Mouse (Mus musculus) hindbrain, embryonic 14.5 days (tissue): ENCODE data around the gene Synj1. TPM values are rescaled to one million over a fixed set of nuclear protein-coding genes. Genes with fewer than 3 reads are reported as not detected.

Experiments used
- ATAC-seq: fragments of 200-750 bp; cut with Nextera tagmentation; 2 replicates; pipeline ENCODE4 v1.8.0; 2017; ENCODE audit warnings: moderate number of reproducible peaks, mild to moderate bottlenecking, moderate TSS enrichment, moderate library complexity; ENCODE audit not compliant: low FRiP score
- DNase-seq: peaks from one replicate; pipeline ENCODE4 v3.0.0-alpha.2; 2015; ENCODE audit warnings: low spot score
- H3K27ac ChIP-seq: fragments of 300-500 bp; sonication (generic); 2 replicates; pipeline ENCODE4 v1.5.1; 2014; ENCODE audit warnings: mild to moderate bottlenecking, moderate library complexity
- H3K27me3 ChIP-seq: fragments of 300-500 bp; sonication (generic); 2 replicates; pipeline ENCODE4 v1.6.1; 2014; ENCODE audit warnings: mild to moderate bottlenecking, low read length, mixed read lengths; ENCODE audit not compliant: control insufficient read depth, insufficient read depth
- H3K36me3 ChIP-seq: fragments of 300-500 bp; sonication (generic); replicated peaks from 2 replicates; pipeline ENCODE4 v1.6.1; 2014; ENCODE audit not compliant: control insufficient read depth, insufficient read depth
- H3K4me1 ChIP-seq: fragments of 300-500 bp; sonication (generic); replicated peaks from 2 replicates; pipeline ENCODE4 v1.6.1; 2014; ENCODE audit warnings: antibody characterized with exemption, low read length, mixed read lengths; ENCODE audit not compliant: control insufficient read depth, insufficient read depth
- H3K4me2 ChIP-seq: fragments of 300-500 bp; sonication (generic); replicated peaks from 2 replicates; pipeline ENCODE4 v1.6.1; 2014; ENCODE audit warnings: mild to moderate bottlenecking, moderate library complexity
- H3K4me3 ChIP-seq: fragments of 300-500 bp; sonication (generic); replicated peaks from 2 replicates; pipeline ENCODE4 v1.5.1; 2014; ENCODE audit warnings: mild to moderate bottlenecking, low read length
- H3K9ac ChIP-seq: fragments of 300-500 bp; sonication (generic); 2 replicates; pipeline ENCODE4 v1.6.1; 2014
- H3K9me3 ChIP-seq: fragments of 300-500 bp; sonication (generic); 2 replicates; pipeline ENCODE4 v1.6.1; 2016; ENCODE audit warnings: low read length; ENCODE audit not compliant: control insufficient read depth
- WGBS: fragments of 180-500 bp; shearing (Covaris S2); extraction: QIAGEN DNeasy Blood & Tissue Kit; methylation state at CpG from one replicate; pipeline ENCODE4 v1.1.7; 2014; 5-methylcytosine and 5-hydroxymethylcytosine counted together
- polyA plus RNA-seq: library from polyadenylated mRNA; unstranded; fragments of >200 nt; fragmentation: Nextera tagmentation; extraction: Ambion mirVana; gene quantifications from 2 replicates; pipeline ENCODE4 v1.2.1, GENCODE M21; 2014

Synj1 gene
- polyA plus RNA-seq, 1 experiment from 2014 or later = 69.2 TPM

- Histone ChIP-seq H3K4me2 (peak within 1 kb of the TSS; percentile 78), H3K4me1 (peaks cover 6% of the 10 kb centered on the region; the same call in 1 of the 2 replicates), H3K9me3 (no peaks in the 10 kb centered on the region), H3K27ac (peak within 1 kb of the TSS; percentile 86), H3K9ac (peak within 1 kb of the TSS; percentile 78), H3K4me3 (peak within 1 kb of the TSS; percentile 82), H3K36me3 (peaks cover 31% of the 10 kb centered on the region), H3K27me3 (no peaks in the 10 kb centered on the region)
- under 1% methylated on average over 56 of the region's 56 CpGs for WGBS
- DNase-seq (peak; percentile 97), ATAC-seq (peak; percentile 97)
These were observed 76.3 kb downstream of the Synj1 start, which contains the start of gene Cfap298 for GRCm38 (mm10) chr16:90934687-90935328. Gene Cfap298, minus strand, starts transcription at chr16:90935114.

GRCm38 (mm10) chr16:90934193-90934686 is 76.9 kb downstream of the Synj1 start:
- peak overlapping the region; percentile 86 for H3K27ac ChIP-seq

GRCm38 (mm10) chr16:90933534-90934176 is 77.5 kb downstream of the Synj1 start:
- Histone ChIP-seq H3K4me1 (peaks cover 6% of the 10 kb centered on the region; the same call in 1 of the 2 replicates), H3K36me3 (peaks cover 29% of the 10 kb centered on the region), H3K4me2 (peak overlapping the region; percentile 78), H3K9ac (peak overlapping the region; percentile 78), H3K27me3 (no peaks in the 10 kb centered on the region), H3K4me3 (peak overlapping the region; percentile 82), H3K9me3 (no peaks in the 10 kb centered on the region), H3K27ac (peak overlapping the region; percentile 86)
- ATAC-seq = no peak
- DNase-seq = no peak
- WGBS = 25% methylated on average over 13 of the region's 13 CpGs

More at GRCm38 (mm10) chr16:90934193-90934686, 76.9 kb downstream of the Synj1 start:
- peak overlapping the region; percentile 78 for H3K4me2 ChIP-seq
- H3K4me3 ChIP-seq = peak overlapping the region; percentile 82
- 1% methylated on average over 38 of the region's 38 CpGs for WGBS
- H3K36me3 ChIP-seq = peaks cover 31% of the 10 kb centered on the region
- no peaks in the 10 kb centered on the region for H3K27me3 ChIP-seq
- DNase-seq (peak; percentile 40), ATAC-seq (peak; percentile 22)
- H3K4me1 ChIP-seq = peaks cover 6% of the 10 kb centered on the region; the same call in 1 of the 2 replicates
- H3K9ac ChIP-seq = peak overlapping the region; percentile 78
- H3K9me3 ChIP-seq = no peaks in the 10 kb centered on the region

GRCm38 (mm10) chr16:90927446-90927845 is 83.7 kb downstream of the Synj1 start:
- Histone ChIP-seq H3K9ac (no peak overlapping the region), H3K4me3 (no peak overlapping the region), H3K36me3 (peaks cover 30% of the 10 kb centered on the region), H3K4me2 (no peak overlapping the region), H3K27ac (no peak overlapping the region), H3K27me3 (no peaks in the 10 kb centered on the region), H3K4me1 (no peaks in the 10 kb centered on the region), H3K9me3 (no peaks in the 10 kb centered on the region)
- ATAC-seq (no peak), DNase-seq (no peak)
- WGBS = 84% methylated on average over 4 of the region's 4 CpGs

- Histone ChIP-seq H3K36me3 (peaks cover 26% of the 10 kb centered on the region), H3K4me2 (no peak overlapping the region)
- WGBS = 23% methylated on average over 5 of the region's 5 CpGs
These were observed 85.6 kb downstream of the Synj1 start for GRCm38 (mm10) chr16:90925461-90925860.

GRCm38 (mm10) chr16:90924606-90925370 is 86.3 kb downstream of the Synj1 start:
- Histone ChIP-seq H3K9ac (no peak overlapping the region), H3K27me3 (no peaks in the 10 kb centered on the region), H3K4me3 (no peak overlapping the region), H3K36me3 (peaks cover 21% of the 10 kb centered on the region), H3K9me3 (no peaks in the 10 kb centered on the region), H3K4me2 (no peak overlapping the region), H3K4me1 (no peaks in the 10 kb centered on the region), H3K27ac (no peak overlapping the region)
- no peak for DNase-seq
- no peak; the same call in 1 of the 2 replicates for ATAC-seq
- 84% methylated on average over 13 of the region's 13 CpGs for WGBS

More at GRCm38 (mm10) chr16:90925461-90925860, 85.6 kb downstream of the Synj1 start:
- Histone ChIP-seq H3K27me3 (no peaks in the 10 kb centered on the region), H3K9ac (no peak overlapping the region), H3K27ac (no peak overlapping the region), H3K4me3 (no peak overlapping the region), H3K4me1 (no peaks in the 10 kb centered on the region), H3K9me3 (no peaks in the 10 kb centered on the region)
- DNase-seq (peak; percentile 80), ATAC-seq (no peak)

- Histone ChIP-seq H3K27ac (no peak overlapping the region), H3K9me3 (no peaks in the 10 kb centered on the region), H3K4me3 (no peak overlapping the region), H3K27me3 (no peaks in the 10 kb centered on the region), H3K9ac (no peak overlapping the region), H3K4me1 (no peaks in the 10 kb centered on the region), H3K4me2 (no peak overlapping the region), H3K36me3 (peaks cover 13% of the 10 kb centered on the region)
- ATAC-seq (no peak), DNase-seq (no peak)
- WGBS = 52% methylated on average over 10 of the region's 10 CpGs
These were observed 89.5 kb downstream of the Synj1 start for GRCm38 (mm10) chr16:90921471-90922159.

- H3K4me2 ChIP-seq = no peak overlapping the region
- WGBS = 76% methylated on average over 8 of the region's 8 CpGs
- H3K4me3 ChIP-seq = no peak overlapping the region
- no peak overlapping the region for H3K27ac ChIP-seq
- no peak for ATAC-seq
- H3K9me3 ChIP-seq = no peaks in the 10 kb centered on the region
- H3K27me3 ChIP-seq = no peaks in the 10 kb centered on the region
- no peak for DNase-seq
- H3K4me1 ChIP-seq = no peaks in the 10 kb centered on the region
- H3K9ac ChIP-seq = no peak overlapping the region
- H3K36me3 ChIP-seq = no peaks in the 10 kb centered on the region
These were observed 94.0 kb downstream of the Synj1 start for GRCm38 (mm10) chr16:90917156-90917555.
